Mouse (Mus musculus) ES-Bruce4 (cell line): Measurements from ENCODE around the gene Prss16.

Experiments
- CTCF ChIP-seq: IDR thresholded peaks from one replicate; pipeline ENCODE4 v1.8.1; 2011; ENCODE audit warnings: low read depth, low read length
- EP300 ChIP-seq: IDR thresholded peaks from 2 replicates; pipeline ENCODE4 v1.6.1; 2011; ENCODE audit warnings: low read depth, low read length; ENCODE audit not compliant: insufficient read depth
- POLR2A ChIP-seq: IDR thresholded peaks from one replicate; pipeline ENCODE4 v1.8.1; 2011; ENCODE audit warnings: low read length; ENCODE audit not compliant: insufficient read depth

- TF ChIP-seq CTCF (no peak), EP300 (no peak), POLR2A (no peak)
Measured at GRCm38 (mm10) chr13:21997201-21997820, 12.2 kb downstream of the Prss16 start.
